Mouse (Mus musculus) ES-E14 (cell line): ENCODE data around the gene Paqr9. TPM values are rescaled to one million over a fixed set of nuclear protein-coding genes. Genes with fewer than 3 reads are reported as not detected.

Experiments used
- DNase-seq: peaks from one replicate; pipeline ENCODE4 v3.0.0-alpha.2; 2013; ENCODE audit warnings: low read depth, low spot score
- H3K27ac ChIP-seq: 2 replicates; pipeline ENCODE4 v1.5.1; 2012; ENCODE audit warnings: low read depth, mild to moderate bottlenecking, low read length, moderate library complexity, mixed read lengths; ENCODE audit not compliant: poor library complexity, insufficient read depth, severe bottlenecking
- H3K36me3 ChIP-seq: 2 replicates; pipeline ENCODE4 v1.6.1; 2012; ENCODE audit warnings: mild to moderate bottlenecking, low read length, moderate library complexity, mixed read lengths; ENCODE audit not compliant: control insufficient read depth, poor library complexity, insufficient read depth, severe bottlenecking
- H3K4me1 ChIP-seq, 2 experiments: fragments of 150-350 bp in 1 of 2; sonication (generic) in 1 of 2; 2 replicates each; pipeline ENCODE4 v1.6.1; 2012; ENCODE audit warnings: low read length in 2 of 2, mild to moderate bottlenecking in 1 of 2, mixed read lengths in 1 of 2; ENCODE audit not compliant: control insufficient read depth in 2 of 2, insufficient read depth in 2 of 2, poor library complexity in 1 of 2
- H3K4me3 ChIP-seq, 2 experiments: fragments of 150-350 bp in 1 of 2; sonication (generic) in 1 of 2; 2 replicates each; pipeline ENCODE4 v1.5.1; 2012; ENCODE audit warnings: low read length in 2 of 2, low read depth in 1 of 2, mild to moderate bottlenecking in 1 of 2, mixed read lengths in 1 of 2; ENCODE audit not compliant: insufficient read depth in 1 of 2, poor library complexity in 1 of 2, severe bottlenecking in 1 of 2
- H3K9ac ChIP-seq: 2 replicates; pipeline ENCODE4 v1.6.1; 2012; ENCODE audit warnings: low read depth, mild to moderate bottlenecking, low read length, mixed read lengths; ENCODE audit not compliant: poor library complexity, insufficient read depth, severe bottlenecking
- H3K9me3 ChIP-seq: fragments of 150-350 bp; sonication (generic); 2 replicates; pipeline ENCODE4 v1.6.1; 2012; ENCODE audit warnings: low read depth, mild to moderate bottlenecking, low read length; ENCODE audit not compliant: control insufficient read depth, insufficient read depth
- CHD2 ChIP-seq: IDR thresholded peaks from 2 replicates; pipeline ENCODE4 v1.6.1; 2014; ENCODE audit warnings: mild to moderate bottlenecking, low read depth, low read length, inconsistent platforms
- HCFC1 ChIP-seq: IDR thresholded peaks from 2 replicates; pipeline ENCODE4 v1.6.1; 2012; ENCODE audit warnings: low read length, inconsistent platforms, borderline replicate concordance; ENCODE audit not compliant: insufficient read depth
- MAFK ChIP-seq: IDR thresholded peaks from 2 replicates; pipeline ENCODE4 v1.6.1; 2014; ENCODE audit warnings: mild to moderate bottlenecking, low read depth, low read length, inconsistent platforms; ENCODE audit not compliant: insufficient read depth
- ZC3H11A ChIP-seq: IDR thresholded peaks from 2 replicates; pipeline ENCODE4 v1.6.1; 2012; ENCODE audit warnings: low read depth, mild to moderate bottlenecking, inconsistent platforms, low read length, borderline replicate concordance
- ZNF384 ChIP-seq: IDR thresholded peaks from 2 replicates; pipeline ENCODE4 v1.6.1; 2012; ENCODE audit warnings: low read depth, low read length, inconsistent platforms
- in situ Hi-C, 2 experiments: fragments of 600-800 bp; cut with MboI; formaldehyde crosslinking; loops; one replicate each; pipeline ENCODE4 v1.15.1; 2025; ENCODE audit warnings: low sequenced_read_pairs in 2 of 2, inconsistent platforms in 1 of 2; ENCODE audit not compliant: unreplicated experiment in 2 of 2
- total RNA-seq: library from RNA; depleted of rRNA; stranded (reverse); fragments of 300-350 nt; gene quantifications from 2 replicates; pipeline ENCODE4 v1.2.3, GENCODE M21; 2012

Paqr9 gene
- total RNA-seq, 1 experiment, result 0.58 TPM

DNA sequence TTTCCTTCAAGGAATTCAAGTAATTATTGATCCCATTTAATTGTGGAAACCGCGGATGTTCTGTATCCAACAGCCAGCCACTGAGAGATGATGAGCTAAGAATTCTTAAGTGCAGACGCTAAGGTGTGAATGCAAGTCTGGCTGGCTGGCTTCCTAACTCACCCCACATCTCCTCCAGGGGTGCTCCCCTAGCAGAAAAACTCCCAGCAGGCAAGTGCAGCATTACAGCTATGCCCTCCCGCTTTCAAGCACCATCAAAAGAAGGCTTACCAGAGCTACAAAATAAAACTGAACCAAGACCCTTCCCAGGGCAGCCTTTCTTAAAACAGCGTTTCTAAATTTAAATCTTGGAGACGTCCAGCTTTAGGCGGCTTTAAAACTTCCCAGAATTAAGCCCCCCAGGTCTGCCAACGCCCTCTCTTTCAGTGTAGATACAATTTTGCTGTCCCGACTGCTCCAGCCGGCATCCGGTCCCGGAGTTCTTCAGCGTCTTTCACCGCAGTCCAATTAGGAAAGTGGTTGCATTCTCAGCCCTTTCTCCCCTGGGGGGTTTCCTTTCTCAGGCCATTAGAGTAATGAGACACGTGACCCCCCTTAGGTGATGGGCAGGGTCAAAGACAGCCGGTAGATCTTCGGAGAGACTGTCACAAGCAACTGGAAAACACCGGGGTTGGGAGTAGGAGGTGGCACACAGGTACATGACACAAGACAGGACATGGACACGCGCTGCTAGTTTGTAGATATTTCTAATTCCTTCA is 22.5 kb downstream of the Paqr9 start:
- DNase-seq, result no peak
- TF ChIP-seq ZNF384 (no peak), MAFK (no peak), HCFC1 (no peak), CHD2 (no peak), ZC3H11A (no peak)
- no peaks in the 10 kb centered on the region for H3K36me3 ChIP-seq
- in situ Hi-C loops, result no loop called here
- no peak overlapping the region for H3K27ac ChIP-seq
- H3K4me3 ChIP-seq, result no peak overlapping the region
- H3K9me3 ChIP-seq, result no peaks in the 10 kb centered on the region
- H3K9ac ChIP-seq, result no peak overlapping the region
- H3K4me1 ChIP-seq, result no peaks in the 10 kb centered on the region

DNA sequence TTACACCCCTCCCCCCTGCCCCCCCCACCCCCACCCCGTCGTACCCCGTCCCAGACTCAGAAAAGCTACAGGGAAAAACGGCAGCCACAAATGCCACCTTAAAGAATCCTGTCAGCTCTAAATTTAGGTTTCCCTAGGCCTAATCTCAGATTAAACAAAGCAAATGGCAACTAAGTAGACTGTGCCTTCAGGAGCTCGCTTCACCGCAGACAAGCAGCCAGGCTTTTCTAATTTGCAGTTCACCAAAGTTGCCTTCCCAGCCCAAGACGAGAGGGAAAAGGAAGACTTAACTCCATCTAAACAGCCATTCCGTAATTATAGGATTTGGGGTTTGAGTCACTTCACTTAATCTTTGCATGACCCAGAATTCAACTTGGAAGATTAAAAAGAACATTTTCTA is 23.1 kb downstream of the Paqr9 start:
- H3K9ac ChIP-seq, result no peak overlapping the region
- H3K9me3 ChIP-seq, result no peaks in the 10 kb centered on the region
- DNase-seq, result no peak
- no peak overlapping the region for H3K27ac ChIP-seq
- H3K36me3 ChIP-seq, result no peaks in the 10 kb centered on the region
- TF ChIP-seq ZNF384 (no peak), CHD2 (no peak), MAFK (no peak), HCFC1 (no peak), ZC3H11A (no peak)
- H3K4me1 ChIP-seq, result no peaks in the 10 kb centered on the region
- in situ Hi-C loops, result no loop called here
- no peak overlapping the region for H3K4me3 ChIP-seq

GRCm38 (mm10) chr9:95586046-95586445 is 26.6 kb downstream of the Paqr9 start:
- no peaks in the 10 kb centered on the region for H3K36me3 ChIP-seq
- no peaks in the 10 kb centered on the region for H3K9me3 ChIP-seq
- H3K9ac ChIP-seq, result no peak overlapping the region
- no peak overlapping the region for H3K4me3 ChIP-seq
- DNase-seq, result no peak
- in situ Hi-C loops, result no loop called here
- no peaks in the 10 kb centered on the region for H3K4me1 ChIP-seq
- H3K27ac ChIP-seq, result no peak overlapping the region
- TF ChIP-seq HCFC1 (no peak), MAFK (no peak), CHD2 (no peak), ZC3H11A (no peak), ZNF384 (no peak)

DNA sequence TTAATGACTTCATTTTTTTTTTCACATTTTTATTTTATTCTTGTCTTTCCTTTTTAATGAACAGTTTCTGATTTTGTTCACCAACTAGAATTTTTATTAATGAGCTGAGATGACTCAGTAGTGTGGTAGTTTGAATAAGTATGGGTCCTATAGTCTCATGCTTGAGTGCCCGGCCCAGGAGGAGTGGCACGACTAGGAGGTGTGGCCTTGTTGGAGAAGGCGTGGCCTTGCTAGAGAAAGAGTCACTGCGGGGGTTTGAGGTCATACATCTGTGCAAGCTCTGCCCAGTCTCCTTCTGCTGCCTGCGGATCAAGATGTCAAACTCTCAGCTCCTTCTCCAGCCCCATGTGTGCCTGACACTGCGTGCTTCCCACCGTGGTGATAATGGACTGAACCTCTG is 28.6 kb downstream of the Paqr9 start:
- in situ Hi-C loops, result no loop called here
- TF ChIP-seq HCFC1 (no peak), CHD2 (no peak), ZC3H11A (no peak), ZNF384 (no peak), MAFK (no peak)
- Histone ChIP-seq H3K27ac (no peak overlapping the region), H3K9me3 (no peaks in the 10 kb centered on the region), H3K4me1 (no peaks in the 10 kb centered on the region), H3K4me3 (no peak overlapping the region), H3K36me3 (no peaks in the 10 kb centered on the region), H3K9ac (no peak overlapping the region)
- no peak for DNase-seq
